Mouse (Mus musculus) sigmoid colon, adult 10 weeks (tissue): ENCODE measurements around the gene Lrrc36. TPM values are rescaled to one million over a fixed set of nuclear protein-coding genes. Genes with fewer than 3 reads are reported as not detected.

Source experiments
- polyA plus RNA-seq: library from polyadenylated mRNA; stranded (reverse); fragments of 350-450 nt; fragmentation: Illumina TruSeq; extraction: RNeasy Lipid Tissue Mini Kit (QIAGEN cat#74804); gene quantifications from one replicate; pipeline ENCODE4 v1.2.3, GENCODE M21; 2014; ENCODE audit warnings: low read depth, low replicate concordance

Gene Lrrc36
- polyA plus RNA-seq = not detected

DNA sequence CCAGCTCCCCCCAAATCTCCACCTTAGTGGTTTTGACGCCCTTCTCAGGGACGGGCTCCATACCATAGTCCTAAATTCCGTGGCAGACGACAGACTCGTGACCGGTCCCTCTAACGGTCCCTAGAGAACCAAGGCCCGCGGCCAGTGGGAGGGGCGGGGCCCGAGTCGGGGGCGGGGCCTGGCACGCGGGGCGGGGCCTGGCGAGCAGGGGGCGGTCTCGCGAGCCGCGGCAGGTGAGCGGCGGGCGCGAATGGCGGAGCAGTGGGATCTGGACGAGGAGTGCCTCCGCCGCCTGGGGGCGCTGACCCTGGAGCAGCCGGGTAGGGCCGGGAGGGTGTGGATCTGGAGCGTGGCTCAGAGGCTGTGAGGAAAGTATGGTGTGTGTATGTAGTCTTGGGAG is at the start of gene Lrrc36, which contains the start of gene Kctd19:
TSS of gene Lrrc36 (plus strand) at position 181 of the 400 bp plus-strand sequence.
TSS of gene Kctd19 (minus strand) at position 112 of the 400 bp plus-strand sequence.

DNA sequence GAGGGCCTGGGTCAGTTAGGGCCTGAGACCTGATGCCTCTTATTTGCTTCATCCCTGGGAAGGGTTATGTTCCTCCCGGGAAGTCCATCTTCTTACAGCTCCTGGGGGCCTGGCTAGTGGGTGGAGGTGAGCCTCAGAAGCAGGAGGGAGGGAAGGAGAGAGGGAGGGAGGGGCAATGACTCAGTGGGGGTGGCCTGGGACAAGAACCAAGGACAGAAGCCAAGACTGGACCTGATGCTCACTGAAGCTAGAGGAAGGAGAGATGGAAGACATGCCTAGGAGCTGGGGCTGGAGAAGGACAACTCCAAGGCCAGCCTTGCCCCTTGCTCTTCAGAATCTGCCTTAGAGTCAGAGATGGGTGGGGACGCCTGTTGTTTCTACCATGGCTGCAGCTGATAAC is 40.3 kb upstream of the Lrrc36 start, which contains the start of gene Plekhg4:
TSS of gene Plekhg4 (plus strand) at position 243 of the 400 bp plus-strand sequence.

DNA sequence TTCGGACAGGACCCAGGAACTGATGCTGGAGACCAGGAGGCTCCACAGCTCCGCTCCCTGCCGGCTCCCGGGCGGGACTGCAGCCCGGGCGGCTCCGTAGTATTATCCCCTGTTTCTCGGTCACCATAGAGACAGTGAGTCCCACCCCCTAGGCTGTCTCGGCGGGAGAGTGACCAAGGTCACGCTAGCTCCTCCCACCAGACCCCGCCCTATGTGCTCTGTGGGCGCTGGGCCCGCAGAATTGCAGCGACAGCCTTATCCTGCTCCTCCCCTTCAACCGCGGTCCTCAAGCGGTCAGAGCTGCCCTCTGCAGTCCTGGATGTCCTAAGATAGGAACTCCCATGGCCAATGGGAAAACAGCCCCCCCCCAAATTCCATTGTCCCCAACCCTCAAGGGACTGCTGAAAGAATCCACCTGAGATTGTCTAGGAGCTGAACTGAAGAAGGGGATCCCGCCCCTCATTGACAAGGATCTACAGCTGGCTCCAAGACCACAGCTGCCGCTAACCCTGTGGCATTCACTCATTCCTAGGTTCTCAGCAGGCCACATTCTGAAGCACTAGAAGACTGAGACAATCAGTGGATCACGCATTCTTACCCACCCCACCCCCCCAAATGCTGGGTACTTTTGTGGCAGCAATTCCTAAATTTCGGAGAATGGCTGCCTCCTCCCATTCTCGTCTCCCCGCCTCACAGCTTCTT is 58.1 kb downstream of the Lrrc36 start, which contains the start of gene Tppp3:
TSS of gene Tppp3 (minus strand) at position 213 of the 702 bp plus-strand sequence.

DNA sequence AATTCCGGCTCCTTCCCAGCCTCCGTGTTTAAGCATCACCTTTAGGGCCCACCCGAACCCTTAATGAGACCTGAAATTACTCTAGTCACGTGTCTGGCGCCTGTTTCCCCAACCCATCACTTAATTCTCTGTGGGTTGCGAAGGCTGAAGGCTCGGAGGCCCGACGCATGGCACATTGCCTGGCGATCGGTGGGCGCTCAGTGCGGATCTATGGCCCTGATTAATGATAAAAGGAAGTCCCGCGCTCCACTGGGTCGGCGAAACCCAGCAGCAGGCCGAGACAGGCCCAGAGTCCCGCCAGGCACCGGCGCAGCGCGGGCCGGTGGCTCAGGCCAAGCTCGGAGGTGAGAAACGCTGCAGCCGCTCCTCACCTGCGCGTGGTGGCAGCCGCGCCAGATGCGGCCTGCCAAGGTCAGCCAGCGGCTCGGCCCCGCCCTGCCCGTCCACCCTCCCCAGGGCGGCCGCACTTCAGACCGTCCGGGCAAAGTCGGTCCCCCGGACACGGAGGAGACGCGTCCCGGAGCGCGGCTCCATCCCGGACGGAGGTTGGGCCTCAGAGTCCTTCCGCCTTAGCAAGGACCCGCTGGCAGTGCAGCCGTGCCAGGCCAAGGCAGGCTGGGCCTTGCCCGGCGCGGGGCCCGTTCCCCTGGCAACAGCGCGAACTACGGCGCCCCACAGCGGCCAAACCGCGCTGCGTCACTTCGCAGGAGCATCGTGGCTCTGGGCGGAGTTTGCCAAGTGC is 83.2 kb downstream of the Lrrc36 start, which contains the start of gene Zdhhc1:
TSS of gene Zdhhc1 (minus strand) at position 464 of the 742 bp plus-strand sequence.

Other genes starting within 250 kb of the Lrrc36 start
- gene Cbfb, start 242.9 kb upstream of the Lrrc36 start, polyA plus RNA-seq = 162 TPM
- 30.6 TPM for gene D230025D16Rik, start 188.4 kb upstream of the Lrrc36 start, polyA plus RNA-seq
- 3.5 TPM for gene B3gnt9, start 158.4 kb upstream of the Lrrc36 start, polyA plus RNA-seq
- 5.3 TPM for gene Tradd, start 149.0 kb upstream of the Lrrc36 start, polyA plus RNA-seq
- gene Fbxl8, start 148.9 kb upstream of the Lrrc36 start, polyA plus RNA-seq = 0.28 TPM
- gene Hsf4, start 143.8 kb upstream of the Lrrc36 start, polyA plus RNA-seq = not detected
- gene Nol3, start 137.4 kb upstream of the Lrrc36 start, polyA plus RNA-seq = 0.50 TPM
- 1.3 TPM for gene 4931428F04Rik, start 123.7 kb upstream of the Lrrc36 start, polyA plus RNA-seq
- not detected for gene Exoc3l, start 117.5 kb upstream of the Lrrc36 start, polyA plus RNA-seq
- 9.1 TPM for gene E2f4, start 115.9 kb upstream of the Lrrc36 start, polyA plus RNA-seq
- 6.4 TPM for gene Elmo3, start 108.0 kb upstream of the Lrrc36 start, polyA plus RNA-seq
- 0.13 TPM for gene Lrrc29, start 87.3 kb upstream of the Lrrc36 start, polyA plus RNA-seq
- gene Tmem208, start 87.2 kb upstream of the Lrrc36 start, polyA plus RNA-seq = 10.0 TPM
- 0.28 TPM for gene Fhod1, start 65.6 kb upstream of the Lrrc36 start, polyA plus RNA-seq
- gene Slc9a5, start 64.7 kb upstream of the Lrrc36 start, polyA plus RNA-seq = 0.09 TPM
- not detected for gene Plekhg4, start 40.3 kb upstream of the Lrrc36 start, polyA plus RNA-seq
- not detected for gene Kctd19, start 69 bp upstream of the Lrrc36 start, polyA plus RNA-seq
- 1.1 TPM for gene Tppp3, start 58.0 kb downstream of the Lrrc36 start, polyA plus RNA-seq
- 3.8 TPM for gene Zdhhc1, start 83.3 kb downstream of the Lrrc36 start, polyA plus RNA-seq
- gene Hsd11b2, start 105.2 kb downstream of the Lrrc36 start, polyA plus RNA-seq = 68.5 TPM
- 23.0 TPM for gene Atp6v0d1, start 152.5 kb downstream of the Lrrc36 start, polyA plus RNA-seq
- gene Ripor1, start 191.7 kb downstream of the Lrrc36 start, polyA plus RNA-seq = 0.98 TPM
- gene Ctcf, start 223.0 kb downstream of the Lrrc36 start, polyA plus RNA-seq = 95.5 TPM
- not detected for gene Agrp, start 223.8 kb downstream of the Lrrc36 start, polyA plus RNA-seq